Mouse (Mus musculus): ENCODE data around the gene Zfp738.
"Not testable (repeated sequence)": the region's sequence is repeated elsewhere in the genome, so short reads cannot be mapped to it uniquely, and the experiment has no call there.

Zfp738 gene

DNA sequence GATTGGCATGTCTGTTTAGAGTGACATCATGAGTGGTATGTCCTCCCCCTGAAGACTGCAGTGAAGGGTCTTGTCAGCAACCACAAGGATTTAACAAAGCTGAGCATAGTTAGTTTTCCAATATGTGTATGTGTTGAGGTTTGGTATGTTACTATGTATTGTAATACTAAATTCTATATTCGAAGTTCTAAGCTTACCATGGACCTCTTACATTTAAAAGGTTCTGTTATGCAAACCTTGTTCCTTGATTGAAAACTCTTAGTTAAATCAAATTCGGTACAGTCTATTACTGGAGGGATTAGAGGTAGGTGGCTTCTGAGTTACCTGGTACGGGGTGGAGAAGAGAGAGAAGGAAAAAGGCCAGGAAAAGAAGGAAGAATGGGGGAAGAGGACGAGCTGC, at the start of gene Zfp738:
TSS of gene Zfp738 (minus strand) at position 101 of the 400 bp plus-strand sequence.
- no peak for DNase-seq (ENCODE audit: extremely low spot score)

DNA sequence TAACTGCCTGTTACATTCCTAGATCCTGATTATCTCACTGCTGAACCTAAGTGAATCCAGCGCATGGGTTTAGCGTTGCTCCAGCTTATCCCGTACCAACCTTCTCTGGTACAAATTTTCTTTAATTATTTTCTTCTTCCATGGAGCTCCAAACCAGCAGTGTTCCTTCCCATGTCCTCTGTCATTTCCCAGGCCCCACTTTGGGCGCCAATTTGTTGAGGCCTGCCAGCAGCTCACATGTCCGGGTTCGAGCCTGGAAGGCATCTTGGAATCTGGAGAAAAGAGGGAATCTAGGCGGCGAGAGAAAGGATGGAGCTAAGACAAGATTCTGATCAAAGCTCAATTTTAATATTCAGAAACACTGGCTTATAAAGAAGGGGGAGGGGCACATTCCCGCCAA, 47.5 kb upstream of the Zfp738 start:
- DNase-seq (ENCODE audit: extremely low spot score) = not testable (repeated sequence)

DNA sequence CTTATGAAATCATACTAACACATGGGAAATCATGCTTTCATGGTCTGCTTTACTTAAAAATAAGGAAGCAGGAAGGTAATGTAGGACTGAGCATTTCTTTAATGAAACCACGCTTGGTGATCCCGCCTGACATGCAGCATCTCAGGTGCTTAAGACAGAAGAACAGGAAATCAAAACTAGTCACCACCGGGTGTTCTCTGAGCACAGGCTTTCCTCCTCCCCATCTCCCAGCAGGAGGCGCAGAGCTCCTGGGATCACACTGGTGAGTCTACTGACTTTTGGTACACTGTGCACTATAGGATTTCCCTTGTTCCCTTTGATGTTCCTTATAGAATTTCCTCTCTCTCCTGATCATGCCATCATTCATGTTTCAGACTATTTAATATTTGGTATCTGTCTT, 42.6 kb upstream of the Zfp738 start:
- peak; percentile 22 for DNase-seq (ENCODE audit: extremely low spot score)

DNA sequence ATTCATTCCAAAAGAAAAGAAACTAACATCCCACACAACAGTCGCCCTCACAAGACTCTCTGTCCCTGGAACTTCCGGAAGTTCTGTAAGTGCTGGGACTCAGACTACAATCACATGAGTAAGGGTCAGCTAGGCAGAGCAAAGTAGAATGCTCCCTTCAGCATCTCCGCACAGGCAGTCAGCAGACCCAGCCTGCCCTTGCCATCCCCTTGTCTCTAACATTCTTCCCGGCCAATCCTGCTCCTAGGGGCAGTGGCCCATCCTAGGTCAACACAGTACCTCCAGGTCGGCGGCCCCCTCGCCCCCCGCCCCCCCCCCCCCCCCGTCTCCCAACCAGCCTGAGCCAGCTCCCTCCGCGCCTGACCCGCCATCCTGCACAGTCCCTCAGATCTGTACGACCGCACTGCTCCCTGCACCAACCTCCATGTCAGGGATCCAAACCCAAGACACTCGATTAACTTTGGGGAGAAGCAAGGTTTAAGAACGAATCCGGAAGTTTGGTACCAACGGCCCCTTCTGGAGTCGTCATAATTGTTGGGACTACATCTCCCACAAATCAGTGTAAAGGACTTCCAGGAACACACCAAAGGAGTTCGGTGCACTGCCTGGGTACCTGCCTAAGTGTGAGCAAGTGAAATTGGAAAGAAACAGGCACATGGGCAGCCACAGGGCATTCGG, 41.9 kb upstream of the Zfp738 start, which contains the start of gene Zfp65:
TSS of gene Zfp65 (minus strand) at position 533 of the 678 bp plus-strand sequence.
- DNase-seq (ENCODE audit: extremely low spot score) = peak; percentile 66

DNA sequence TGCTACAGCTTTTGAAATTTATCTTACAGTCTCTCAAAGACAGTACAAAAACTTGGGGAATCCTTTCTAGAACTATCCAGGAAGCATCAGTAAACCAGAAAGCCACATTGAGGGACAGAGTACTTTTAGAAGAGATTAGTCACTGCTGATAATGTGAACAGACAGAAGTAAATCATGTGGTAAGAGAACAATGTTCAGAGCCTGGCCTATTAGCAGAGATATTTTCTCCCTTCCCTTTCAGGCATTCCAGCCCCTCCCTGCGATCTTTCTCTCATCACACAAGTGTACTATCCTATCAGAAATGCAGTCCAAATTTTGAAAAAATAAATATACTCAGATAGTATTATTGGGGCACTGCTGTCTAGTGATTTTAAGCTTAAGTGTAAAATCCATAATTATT, 41.2 kb upstream of the Zfp738 start:
- no peak for DNase-seq (ENCODE audit: extremely low spot score)

DNA sequence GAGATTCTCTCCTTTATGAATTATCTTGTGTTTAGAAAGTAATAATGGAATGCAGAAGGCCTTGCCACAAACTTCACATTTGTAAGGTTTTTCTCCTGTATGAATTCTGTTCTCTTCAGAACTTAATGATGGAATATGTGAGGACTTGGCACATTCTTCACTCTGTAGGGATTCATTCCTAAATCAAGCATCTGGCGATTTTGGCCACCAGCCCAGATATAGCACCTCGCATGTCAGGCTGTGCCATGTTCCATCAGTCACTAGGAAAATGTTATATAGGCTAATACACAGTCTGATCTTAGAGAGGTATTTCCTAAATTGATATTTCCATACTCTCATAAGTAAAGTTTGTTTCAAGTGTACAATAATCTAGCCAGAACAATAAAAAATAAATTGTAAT, 38.5 kb upstream of the Zfp738 start:
- DNase-seq (ENCODE audit: extremely low spot score) = not testable (repeated sequence)

DNA sequence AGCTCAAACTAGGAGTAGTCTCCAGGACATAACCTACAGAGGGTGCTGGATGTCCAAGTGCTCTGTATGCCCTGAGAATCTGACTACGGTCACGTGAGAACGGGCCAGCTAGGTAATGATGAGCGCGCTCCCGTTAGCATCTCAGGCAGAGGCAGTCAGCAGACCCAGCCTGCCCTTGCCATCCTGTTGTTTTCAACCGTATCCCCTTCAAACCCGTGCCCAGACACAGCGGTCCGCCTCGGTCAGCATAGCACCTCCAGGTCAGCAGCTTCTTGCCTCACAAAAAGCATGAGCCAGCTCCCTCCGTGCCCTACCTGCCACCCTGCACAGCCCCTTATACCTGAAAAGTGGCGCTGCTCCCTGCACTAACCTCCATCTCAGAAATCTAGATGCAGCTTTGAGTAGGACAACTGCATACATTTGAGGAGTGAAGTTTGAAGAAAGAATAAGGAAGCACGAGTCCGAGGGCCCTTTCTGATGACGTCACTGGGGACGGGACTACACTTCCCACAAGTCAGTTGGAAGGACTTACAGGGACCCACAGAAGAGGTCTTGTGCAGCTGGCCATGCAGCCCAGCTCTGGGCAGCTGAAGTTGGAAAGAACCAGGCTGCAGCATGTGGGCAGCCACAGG, 37.1 kb upstream of the Zfp738 start:
- DNase-seq (ENCODE audit: extremely low spot score) = peak; percentile 88

DNA sequence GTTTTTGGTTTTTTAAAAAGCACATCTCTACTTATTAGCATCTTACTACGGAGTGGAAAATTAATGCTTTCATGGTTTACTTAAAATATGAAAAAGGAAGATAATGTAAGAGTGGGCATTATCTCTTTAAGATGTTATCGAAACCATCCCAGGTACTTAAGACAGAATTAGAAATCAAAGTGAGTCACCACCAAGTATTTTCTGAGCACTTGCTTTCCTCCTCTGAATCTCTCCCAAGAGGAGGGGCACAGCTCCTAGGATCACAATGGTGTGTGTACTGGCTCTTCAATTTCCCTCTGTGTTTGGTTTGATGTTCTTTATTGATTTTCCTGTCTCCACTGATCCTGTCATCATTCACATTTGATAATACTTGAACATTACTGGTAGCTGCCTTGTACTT, 3.0 kb downstream of the Zfp738 start:
- DNase-seq (ENCODE audit: extremely low spot score) = not testable (repeated sequence)

DNA sequence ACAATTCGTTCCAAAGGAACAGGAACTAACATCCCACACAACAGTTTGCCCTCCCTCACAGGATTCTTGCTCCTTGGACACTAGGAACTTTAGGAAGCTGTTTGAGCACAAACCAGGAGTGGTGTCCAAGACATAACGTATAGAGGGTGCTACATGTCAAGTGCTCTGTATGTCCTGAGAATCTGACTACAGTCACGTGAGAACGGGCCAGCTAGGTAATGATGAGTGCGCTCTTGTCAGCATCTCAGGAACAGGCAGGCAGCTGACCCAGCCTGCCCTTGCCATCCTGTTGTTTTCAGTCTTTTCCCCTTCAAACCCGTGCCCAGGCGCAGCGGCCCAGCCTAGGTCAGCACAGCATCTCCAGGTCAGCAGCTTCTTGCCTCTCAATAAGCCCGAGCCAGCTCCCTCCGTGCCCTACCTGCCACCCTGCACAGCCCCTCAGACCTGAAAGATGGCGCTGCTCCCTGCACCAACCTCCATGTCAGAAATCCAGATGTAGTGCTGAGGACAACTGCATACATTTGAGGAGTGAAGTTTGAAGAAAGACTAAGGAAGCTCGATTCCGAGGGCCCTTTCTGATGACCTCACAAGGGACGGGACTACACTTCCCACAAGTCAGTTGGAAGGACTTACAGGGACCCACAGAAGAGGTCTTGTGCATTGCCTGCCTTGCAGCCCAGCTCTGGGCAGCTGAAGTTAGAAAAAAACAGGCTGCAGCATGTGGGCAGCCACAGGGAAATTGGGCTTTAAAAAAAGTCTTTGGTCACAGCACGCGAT, 3.7 kb downstream of the Zfp738 start:
- peak; percentile 80 for DNase-seq (ENCODE audit: extremely low spot score)

DNA sequence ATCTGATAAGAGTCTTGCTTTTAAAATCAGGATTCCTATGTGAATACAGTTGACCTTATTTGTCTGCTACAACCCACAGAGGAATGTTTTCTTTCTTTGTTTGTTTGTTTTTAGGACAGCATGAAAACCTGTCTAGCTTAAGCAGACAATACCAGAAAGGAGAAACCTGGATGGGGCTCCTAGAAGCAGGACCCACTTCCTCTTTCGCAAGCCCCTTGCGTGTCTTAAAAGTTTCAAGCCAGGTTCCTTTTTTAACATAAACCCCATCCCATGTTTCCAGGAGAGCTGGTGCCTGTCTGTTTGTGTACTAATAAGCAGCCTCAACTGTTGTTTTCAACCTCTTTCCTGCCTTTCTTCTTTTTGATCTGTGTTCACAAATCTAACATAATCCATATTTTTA, 12.0 kb downstream of the Zfp738 start:
- no peak for DNase-seq (ENCODE audit: extremely low spot score)

DNA sequence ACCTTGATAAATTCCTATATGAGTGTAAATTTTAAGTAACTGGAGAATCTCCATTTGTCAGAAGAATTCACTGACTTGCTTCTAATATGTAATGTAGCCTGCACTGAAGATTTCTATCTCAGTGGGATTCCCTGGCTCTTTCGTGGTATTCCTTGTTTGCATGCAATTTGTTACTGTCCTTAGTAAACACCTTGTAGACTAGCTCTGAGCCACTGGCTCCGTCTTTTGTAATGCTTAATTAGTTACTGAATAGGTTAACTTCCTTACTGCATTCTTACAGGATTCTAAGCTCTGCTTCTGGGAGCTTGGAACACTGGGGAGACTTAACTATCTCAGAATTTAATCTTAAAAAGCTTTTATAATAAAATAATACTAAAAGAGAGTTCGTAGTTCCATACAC, 34.4 kb downstream of the Zfp738 start:
- DNase-seq (ENCODE audit: extremely low spot score) = no peak

DNA sequence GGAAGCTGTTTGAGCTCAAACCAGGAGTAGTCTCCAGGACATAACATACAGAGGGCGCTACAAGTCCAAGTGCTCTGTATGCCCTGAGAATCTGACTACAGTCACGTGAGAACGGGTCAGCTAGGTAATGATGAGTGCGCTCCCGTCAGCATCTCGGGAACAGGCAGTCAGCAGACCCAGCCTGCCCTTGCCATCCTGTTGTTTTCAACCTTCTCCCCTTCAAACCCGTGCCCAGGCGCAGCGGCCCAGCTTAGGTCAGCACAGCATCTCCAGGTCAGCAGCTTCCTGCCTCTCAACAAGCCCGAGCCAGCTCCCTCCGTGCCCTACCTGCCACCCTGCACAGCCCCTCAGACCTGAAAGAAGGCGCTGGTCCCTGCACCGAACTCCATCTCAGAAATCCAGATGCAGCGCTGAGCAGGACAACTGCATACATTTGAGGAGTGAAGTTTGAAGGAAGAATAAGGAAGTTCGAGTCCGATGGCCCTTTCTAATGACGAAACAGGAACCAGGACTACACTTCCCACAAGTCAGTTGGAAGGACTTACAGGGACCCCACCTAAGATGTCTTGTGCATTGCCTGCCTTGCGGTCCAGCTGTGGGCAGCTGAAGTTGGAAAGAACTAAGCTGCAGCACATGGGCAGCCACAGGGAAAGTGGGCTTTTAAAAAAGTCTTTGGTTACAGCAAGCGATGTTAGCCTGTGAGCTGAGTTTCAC, 49.4 kb downstream of the Zfp738 start, which contains the start of the genes Gm49345 and Zfp729a:
TSS of gene Gm49345 (minus strand) at position 476 of the 714 bp plus-strand sequence.
TSS of gene Zfp729a (minus strand) at position 498 of the 714 bp plus-strand sequence.
- peak; percentile 83 for DNase-seq (ENCODE audit: extremely low spot score)

DNA sequence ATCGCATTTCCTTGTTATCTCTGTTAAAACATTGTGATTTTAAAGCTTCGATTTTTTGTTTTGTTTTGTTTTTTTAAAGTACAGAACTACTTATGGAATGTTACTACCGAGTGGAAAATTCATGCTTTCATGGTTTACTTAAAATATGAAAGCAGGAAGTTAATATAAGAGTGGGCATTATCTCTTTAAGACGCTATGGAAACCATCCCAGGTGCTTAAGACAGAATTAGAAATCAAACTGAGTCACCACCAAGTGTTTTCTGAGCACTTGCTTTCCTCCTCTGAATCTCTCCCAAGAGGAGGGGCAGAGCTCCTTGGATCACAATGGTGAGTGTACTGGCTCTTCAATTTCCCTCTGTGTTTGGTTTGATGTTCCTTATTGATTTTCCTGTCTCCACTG, 76.8 kb downstream of the Zfp738 start:
- DNase-seq (ENCODE audit: extremely low spot score) = no peak

DNA sequence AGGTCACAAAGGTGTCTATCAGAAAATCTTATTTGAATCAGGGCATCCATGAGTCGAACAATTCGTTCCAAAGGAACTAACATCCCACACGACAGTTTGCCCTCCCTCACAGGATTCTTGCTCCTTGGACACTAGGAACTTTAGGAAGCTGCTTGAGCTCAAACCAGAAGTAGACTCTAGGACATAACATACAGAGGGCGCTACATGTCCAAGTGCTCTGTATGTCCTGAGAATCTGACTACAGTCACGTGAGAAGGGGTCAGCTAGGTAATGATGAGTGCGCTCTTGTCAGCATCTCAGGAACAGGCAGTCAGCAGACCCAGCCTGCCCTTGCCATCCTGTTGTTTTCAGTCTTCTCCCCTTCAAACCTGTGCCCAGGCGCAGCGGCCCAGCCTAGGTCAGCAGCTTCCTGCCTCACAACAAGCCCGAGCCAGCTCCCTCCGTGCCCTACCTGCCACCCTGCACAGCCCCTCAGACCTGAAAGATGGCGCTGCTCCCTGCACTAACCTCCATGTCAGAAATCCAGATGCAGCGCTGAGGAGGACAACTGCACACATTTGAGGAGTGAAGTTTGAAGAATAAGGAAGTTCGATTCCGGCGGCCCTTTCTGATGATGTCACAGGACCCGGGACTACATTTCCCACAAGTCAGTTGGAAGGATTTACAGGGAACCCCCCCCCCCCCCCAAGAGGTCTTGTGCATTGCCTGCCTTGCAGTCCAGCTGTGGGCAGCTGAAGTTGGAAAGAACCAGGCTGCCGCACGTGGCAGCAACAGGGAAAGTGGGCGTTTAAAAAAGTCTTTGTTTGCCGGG, 77.6 kb downstream of the Zfp738 start, which contains the start of gene Zfp729b:
TSS of gene Zfp729b (minus strand) at position 642 of the 811 bp plus-strand sequence.
- DNase-seq (ENCODE audit: extremely low spot score) = peak; percentile 88
